Mouse (Mus musculus): ENCODE data around the gene Zcchc24. TPM values are rescaled to one million over a fixed set of nuclear protein-coding genes. Genes with fewer than 3 reads are reported as not detected.

The Zcchc24 gene
- polyA plus RNA-seq, 1 experiment from 2014 or later: 33.6 TPM

- Histone ChIP-seq H3K9me3 (ENCODE audit: control insufficient read depth, low read length) (no peaks in the 10 kb centered on the region), H3K4me1 (replicated peaks; ENCODE audit: control insufficient read depth, insufficient read depth, low read length) (peaks cover 34% of the 10 kb centered on the region)
- WGBS: 70% methylated on average over 3 of the region's 3 CpGs
Measured at GRCm38 (mm10) chr14:25741211-25741610, 27.6 kb downstream of the Zcchc24 start.

DNA sequence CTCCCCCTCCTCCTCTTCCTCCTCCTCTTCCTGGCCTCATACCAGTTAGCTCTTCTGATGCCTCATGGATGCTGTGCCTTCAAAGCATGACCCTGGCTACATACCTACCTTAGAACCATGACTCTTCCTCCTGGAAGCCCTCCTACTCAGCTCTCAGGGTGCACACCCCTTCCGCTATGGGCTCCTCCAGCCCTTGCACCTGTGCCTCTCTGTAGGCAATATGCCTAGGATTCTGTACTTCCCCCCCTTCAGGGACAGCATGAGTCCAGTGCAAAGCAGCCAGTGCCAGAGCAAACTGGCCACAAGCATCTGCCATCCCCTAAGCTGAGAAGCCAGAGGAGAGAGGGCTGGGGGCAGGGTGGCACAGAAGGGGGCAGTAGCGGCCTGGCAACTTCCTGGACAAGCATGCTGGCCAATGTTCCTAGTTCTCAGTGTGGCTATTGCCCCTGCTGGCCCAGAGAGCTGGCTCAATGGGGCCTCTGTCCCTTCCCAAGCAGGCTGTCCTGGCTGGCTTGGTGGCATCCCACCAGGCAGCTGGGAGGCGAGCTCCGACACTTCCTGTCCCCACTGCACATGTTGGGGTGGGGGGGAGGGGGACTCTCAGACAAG is 28.8 kb downstream of the Zcchc24 start:
- Histone ChIP-seq H3K9me3 (ENCODE audit: control insufficient read depth, low read length) (no peaks in the 10 kb centered on the region), H3K27me3 (replicated peaks; ENCODE audit: control insufficient read depth, insufficient read depth, low read length) (no peaks in the 10 kb centered on the region), H3K4me2 (ENCODE audit: low read length) (no peak overlapping the region), H3K9ac (ENCODE audit: low read length) (no peak overlapping the region), H3K36me3 (ENCODE audit: control insufficient read depth, insufficient read depth, low read length) (peaks cover 31% of the 10 kb centered on the region), H3K4me3 (ENCODE audit: low read depth, low read length) (no peak overlapping the region), H3K27ac (ENCODE audit: low read depth) (no peak overlapping the region), H3K4me1 (replicated peaks; ENCODE audit: control insufficient read depth, insufficient read depth, low read length) (peaks cover 43% of the 10 kb centered on the region)
- 88% methylated on average over 4 of the region's 4 CpGs for WGBS
- ATAC-seq (replicated peaks; ENCODE audit: low FRiP score, low TSS enrichment, low read depth) (no peak), DNase-seq (ENCODE audit: low spot score) (no peak)

More at GRCm38 (mm10) chr14:25741211-25741610, 27.6 kb downstream of the Zcchc24 start:
- no peak overlapping the region for H3K27ac ChIP-seq (ENCODE audit: low read depth)
- DNase-seq (ENCODE audit: low spot score): no peak
- H3K4me3 ChIP-seq (ENCODE audit: low read depth, low read length): no peak overlapping the region
- H3K36me3 ChIP-seq (ENCODE audit: control insufficient read depth, insufficient read depth, low read length): peaks cover 36% of the 10 kb centered on the region
- no peak overlapping the region for H3K4me2 ChIP-seq (ENCODE audit: low read length)
- ATAC-seq (replicated peaks; ENCODE audit: low FRiP score, low TSS enrichment, low read depth): no peak
- H3K27me3 ChIP-seq (replicated peaks; ENCODE audit: control insufficient read depth, insufficient read depth, low read length): no peaks in the 10 kb centered on the region
- H3K9ac ChIP-seq (ENCODE audit: low read length): no peak overlapping the region

DNA sequence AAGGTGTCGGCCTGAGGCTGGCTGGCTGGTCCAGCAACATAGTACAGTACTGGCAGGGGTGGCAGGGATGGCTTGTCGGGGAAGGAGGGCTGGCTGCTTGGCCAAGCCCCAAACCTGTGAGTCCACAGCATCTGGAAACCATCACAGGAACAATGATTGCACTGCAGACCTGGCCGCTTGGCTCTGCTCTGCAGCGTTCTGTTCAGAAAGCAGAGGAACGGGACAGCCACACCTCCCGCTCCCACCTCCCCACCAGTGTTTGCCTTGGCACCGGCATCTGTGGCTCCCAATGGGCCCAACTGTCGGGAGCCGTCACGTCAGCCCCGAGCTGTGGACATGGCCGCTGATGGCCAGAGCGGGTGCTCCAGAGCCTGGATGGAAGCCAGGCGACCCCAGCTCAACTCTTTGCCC is 30.2 kb downstream of the Zcchc24 start:
- ATAC-seq (replicated peaks; ENCODE audit: low FRiP score, low TSS enrichment, low read depth) (no peak), DNase-seq (ENCODE audit: low spot score) (peak; percentile 55)
- Histone ChIP-seq H3K4me2 (ENCODE audit: low read length) (no peak overlapping the region), H3K27me3 (replicated peaks; ENCODE audit: control insufficient read depth, insufficient read depth, low read length) (no peaks in the 10 kb centered on the region), H3K27ac (ENCODE audit: low read depth) (0 out of 2 replicates have a peak overlapping the region, but pooled peaks have one; percentile 5), H3K9me3 (ENCODE audit: control insufficient read depth, low read length) (no peaks in the 10 kb centered on the region), H3K4me3 (ENCODE audit: low read depth, low read length) (no peak overlapping the region), H3K4me1 (replicated peaks; ENCODE audit: control insufficient read depth, insufficient read depth, low read length) (peaks cover 53% of the 10 kb centered on the region), H3K9ac (ENCODE audit: low read length) (no peak overlapping the region), H3K36me3 (ENCODE audit: control insufficient read depth, insufficient read depth, low read length) (peaks cover 17% of the 10 kb centered on the region)
- WGBS: 24% methylated on average over 14 of the region's 14 CpGs

GRCm38 (mm10) chr14:25736589-25736988 is 32.2 kb downstream of the Zcchc24 start:
- peak; percentile 68 for ATAC-seq (replicated peaks; ENCODE audit: low FRiP score, low TSS enrichment, low read depth)
- H3K9me3 ChIP-seq (ENCODE audit: control insufficient read depth, low read length): no peaks in the 10 kb centered on the region
- H3K4me1 ChIP-seq (replicated peaks; ENCODE audit: control insufficient read depth, insufficient read depth, low read length): peaks cover 53% of the 10 kb centered on the region
- no peak overlapping the region for H3K4me3 ChIP-seq (ENCODE audit: low read depth, low read length)
- peak; percentile 73 for DNase-seq (ENCODE audit: low spot score)
- H3K27ac ChIP-seq (ENCODE audit: low read depth): peak overlapping the region; percentile 68
- WGBS: 40% methylated on average over 6 of the region's 6 CpGs
- no peak overlapping the region for H3K9ac ChIP-seq (ENCODE audit: low read length)
- H3K4me2 ChIP-seq (ENCODE audit: low read length): no peak overlapping the region
- peaks cover 11% of the 10 kb centered on the region; the same call in 1 of the 2 replicates for H3K36me3 ChIP-seq (ENCODE audit: control insufficient read depth, insufficient read depth, low read length)
- no peaks in the 10 kb centered on the region for H3K27me3 ChIP-seq (replicated peaks; ENCODE audit: control insufficient read depth, insufficient read depth, low read length)

GRCm38 (mm10) chr14:25736140-25736539 is 32.7 kb downstream of the Zcchc24 start:
- no peaks in the 10 kb centered on the region for H3K9me3 ChIP-seq (ENCODE audit: control insufficient read depth, low read length)

DNA sequence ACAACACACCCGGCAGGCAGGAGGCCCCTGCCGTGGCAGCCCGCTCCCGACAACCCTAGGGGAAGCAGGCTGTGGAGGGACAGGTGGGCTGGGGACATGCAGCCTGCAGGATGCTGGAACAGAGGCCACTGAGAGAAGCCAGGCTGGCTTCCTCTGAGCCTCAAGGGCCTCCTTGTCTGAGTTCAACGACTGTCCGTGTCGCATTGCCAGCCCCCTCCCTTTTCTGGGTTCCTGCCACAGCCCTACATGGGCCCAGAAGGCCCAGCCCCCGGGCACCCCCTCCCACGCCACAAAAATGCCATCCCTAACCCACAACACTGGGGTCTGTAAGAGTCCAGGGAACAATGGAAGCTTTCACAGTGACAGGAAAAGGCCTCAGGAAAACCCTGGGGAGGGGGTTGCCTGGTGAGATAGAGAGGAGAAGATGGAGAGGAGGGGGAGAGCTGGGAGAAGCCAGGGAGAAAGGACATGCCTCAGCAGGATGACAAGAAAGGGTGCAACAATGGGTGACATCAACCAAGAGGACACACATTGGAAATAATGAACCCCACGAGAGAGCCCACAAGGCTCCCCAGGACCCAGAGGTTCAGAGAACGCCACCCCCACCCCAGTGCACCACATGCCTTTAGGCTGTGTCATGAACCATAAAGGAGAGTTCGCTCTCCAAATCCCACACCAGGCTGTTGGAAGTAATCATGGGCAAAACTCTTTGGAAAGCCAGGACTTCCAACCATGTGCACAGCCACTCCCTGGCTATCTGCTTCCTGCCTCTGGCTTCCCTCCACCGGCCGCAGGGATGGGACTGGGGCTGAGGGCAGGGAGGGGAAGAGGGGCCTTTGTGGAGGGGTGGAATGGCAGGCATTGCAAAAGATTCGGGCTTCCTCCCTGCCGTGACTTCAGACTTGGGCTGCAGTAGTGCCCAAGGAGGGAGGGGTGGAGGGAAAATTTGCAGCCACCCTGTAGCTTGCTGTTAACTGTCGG is 33.8 kb downstream of the Zcchc24 start:
- WGBS: 34% methylated on average over 17 of the region's 17 CpGs

More at GRCm38 (mm10) chr14:25736140-25736539, 32.7 kb downstream of the Zcchc24 start:
- no peak overlapping the region for H3K9ac ChIP-seq (ENCODE audit: low read length)
- peaks cover 11% of the 10 kb centered on the region; the same call in 1 of the 2 replicates for H3K36me3 ChIP-seq (ENCODE audit: control insufficient read depth, insufficient read depth, low read length)
- no peak overlapping the region for H3K4me2 ChIP-seq (ENCODE audit: low read length)
- peak; percentile 50 for DNase-seq (ENCODE audit: low spot score)
- no peak for ATAC-seq (replicated peaks; ENCODE audit: low FRiP score, low TSS enrichment, low read depth)
- peaks cover 53% of the 10 kb centered on the region for H3K4me1 ChIP-seq (replicated peaks; ENCODE audit: control insufficient read depth, insufficient read depth, low read length)
- no peaks in the 10 kb centered on the region for H3K27me3 ChIP-seq (replicated peaks; ENCODE audit: control insufficient read depth, insufficient read depth, low read length)
- 68% methylated on average over 3 of the region's 3 CpGs for WGBS
- H3K27ac ChIP-seq (ENCODE audit: low read depth): peak overlapping the region; percentile 68; the same call in 1 of the 2 replicates
- no peak overlapping the region for H3K4me3 ChIP-seq (ENCODE audit: low read depth, low read length)

DNA sequence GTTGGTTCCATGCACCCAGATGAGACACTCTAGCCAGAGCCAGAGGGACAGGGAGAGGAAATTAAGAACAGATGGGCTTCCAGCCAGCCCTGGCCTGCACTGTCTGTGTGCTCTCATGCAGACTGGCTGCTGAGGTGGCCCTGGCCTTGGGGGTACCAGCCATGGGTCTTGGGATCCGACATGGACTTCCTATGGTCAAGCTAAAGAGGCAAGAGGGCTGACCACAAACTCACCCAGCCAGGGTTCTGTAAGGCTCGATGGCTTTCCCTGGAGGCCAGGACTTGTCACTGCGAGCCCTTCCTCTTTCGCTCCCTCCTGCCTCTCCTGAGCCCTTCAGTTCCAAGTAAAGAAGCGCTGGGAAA is 41.7 kb downstream of the Zcchc24 start:
- Histone ChIP-seq H3K36me3 (ENCODE audit: control insufficient read depth, insufficient read depth, low read length) (peaks cover 10% of the 10 kb centered on the region; the same call in 1 of the 2 replicates), H3K4me2 (ENCODE audit: low read length) (no peak overlapping the region), H3K9me3 (ENCODE audit: control insufficient read depth, low read length) (no peaks in the 10 kb centered on the region), H3K4me1 (replicated peaks; ENCODE audit: control insufficient read depth, insufficient read depth, low read length) (peaks cover 23% of the 10 kb centered on the region), H3K4me3 (ENCODE audit: low read depth, low read length) (no peak overlapping the region), H3K27me3 (replicated peaks; ENCODE audit: control insufficient read depth, insufficient read depth, low read length) (no peaks in the 10 kb centered on the region), H3K9ac (ENCODE audit: low read length) (no peak overlapping the region), H3K27ac (ENCODE audit: low read depth) (no peak overlapping the region)
- ATAC-seq (replicated peaks; ENCODE audit: low FRiP score, low TSS enrichment, low read depth) (no peak), DNase-seq (ENCODE audit: low spot score) (no peak)
- WGBS: 79% methylated on average over 5 of the region's 5 CpGs

More for the DNA sequence above, 33.8 kb downstream of the Zcchc24 start:
- Histone ChIP-seq H3K27ac (ENCODE audit: low read depth) (peak overlapping the region; percentile 60), H3K4me2 (ENCODE audit: low read length) (no peak overlapping the region), H3K4me1 (replicated peaks; ENCODE audit: control insufficient read depth, insufficient read depth, low read length) (peaks cover 53% of the 10 kb centered on the region), H3K9me3 (ENCODE audit: control insufficient read depth, low read length) (no peaks in the 10 kb centered on the region), H3K27me3 (replicated peaks; ENCODE audit: control insufficient read depth, insufficient read depth, low read length) (no peaks in the 10 kb centered on the region), H3K9ac (ENCODE audit: low read length) (no peak overlapping the region), H3K4me3 (ENCODE audit: low read depth, low read length) (no peak overlapping the region), H3K36me3 (ENCODE audit: control insufficient read depth, insufficient read depth, low read length) (0 out of 2 replicates have a peak, but pooled peaks cover 7% of the 10 kb centered on the region)
- DNase-seq (ENCODE audit: low spot score): peak; percentile 55
- ATAC-seq (replicated peaks; ENCODE audit: low FRiP score, low TSS enrichment, low read depth): peak; percentile 70

DNA sequence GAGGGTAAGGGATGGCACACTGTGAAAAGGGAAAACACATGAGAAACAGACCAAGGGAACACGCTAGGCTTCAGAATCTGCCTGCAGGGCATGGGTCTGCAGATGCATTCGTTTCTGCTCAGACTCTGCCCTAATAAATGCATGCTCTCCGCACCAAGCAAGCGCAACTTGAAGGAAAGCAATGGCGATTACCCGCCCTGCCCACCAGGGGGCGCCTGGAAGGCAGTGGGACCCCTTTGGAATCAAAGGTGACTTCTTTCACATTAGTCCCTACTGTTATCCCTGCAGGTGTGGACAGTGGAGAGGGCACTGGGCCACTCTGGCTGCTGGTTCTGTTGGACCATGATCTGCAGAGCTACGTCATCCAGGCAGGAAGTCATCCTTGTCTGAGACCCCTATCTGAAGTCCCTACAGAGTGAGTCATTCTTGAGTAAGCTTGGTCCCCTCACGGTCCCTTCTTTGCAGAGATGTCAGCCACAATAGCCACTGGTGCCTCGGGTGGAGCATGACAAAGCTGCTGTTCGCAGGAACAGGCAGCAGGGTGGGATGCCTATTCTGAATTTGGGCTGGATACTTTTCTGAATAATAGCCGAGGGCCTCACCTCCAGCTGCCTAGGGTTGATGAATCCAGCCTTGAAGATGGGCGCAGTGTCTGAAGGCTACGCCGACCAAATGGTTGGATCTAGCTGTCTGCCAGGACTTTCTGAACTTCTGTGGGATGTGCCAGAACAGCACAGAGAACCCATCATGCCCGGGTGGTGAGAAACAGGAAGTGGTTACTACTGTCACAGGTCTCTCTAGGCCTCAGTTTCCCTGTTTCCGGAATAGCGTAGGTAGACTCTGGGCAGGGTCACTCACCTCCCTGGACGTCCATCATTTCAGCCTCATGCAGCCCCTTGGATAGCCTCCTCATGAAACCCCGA is 42.4 kb downstream of the Zcchc24 start:
- H3K4me1 ChIP-seq (replicated peaks; ENCODE audit: control insufficient read depth, insufficient read depth, low read length): peaks cover 23% of the 10 kb centered on the region
- H3K27me3 ChIP-seq (replicated peaks; ENCODE audit: control insufficient read depth, insufficient read depth, low read length): no peaks in the 10 kb centered on the region
- H3K36me3 ChIP-seq (ENCODE audit: control insufficient read depth, insufficient read depth, low read length): peaks cover 13% of the 10 kb centered on the region; the same call in 1 of the 2 replicates
- peak overlapping the region; percentile 73; the same call in 1 of the 2 replicates for H3K27ac ChIP-seq (ENCODE audit: low read depth)
- H3K4me3 ChIP-seq (ENCODE audit: low read depth, low read length): no peak overlapping the region
- WGBS: 57% methylated on average over 20 of the region's 20 CpGs
- H3K9me3 ChIP-seq (ENCODE audit: control insufficient read depth, low read length): no peaks in the 10 kb centered on the region
- DNase-seq (ENCODE audit: low spot score) (peak; percentile 85), ATAC-seq (replicated peaks; ENCODE audit: low FRiP score, low TSS enrichment, low read depth) (0 out of 2 replicates have a peak, but pooled peaks have one; percentile 48)
- no peak overlapping the region for H3K4me2 ChIP-seq (ENCODE audit: low read length)
- no peak overlapping the region for H3K9ac ChIP-seq (ENCODE audit: low read length)
